Mouse (Mus musculus) spleen, postnatal 36 days (tissue): ENCODE data around the gene Gnrhr.

ENCODE experiments used
- DNase-seq, 2 experiments: peaks; one replicate each; pipeline ENCODE4 v3.0.0; 2022; ENCODE audit warnings: low spot score in 2 of 2, mixed read lengths in 1 of 2

Gene Gnrhr

DNA sequence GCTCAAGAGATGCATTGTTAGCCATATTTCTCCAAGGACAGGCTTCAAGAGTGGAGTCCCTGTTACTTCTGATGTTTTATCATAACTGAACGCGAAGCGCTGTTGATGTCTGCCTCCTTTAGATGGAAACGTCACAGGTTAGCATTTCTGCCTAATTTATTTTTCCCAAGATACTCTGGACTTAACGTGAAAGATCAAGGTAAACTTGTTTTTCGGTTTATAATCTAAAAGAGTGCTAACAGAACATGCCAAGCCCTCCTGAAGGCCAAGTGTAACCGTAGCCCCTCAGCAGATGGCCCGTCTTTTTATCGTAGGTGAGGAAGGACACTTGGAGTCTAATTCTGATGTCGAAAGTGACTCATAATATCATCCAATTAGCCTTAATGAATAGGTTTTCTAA is at the start of gene Gnrhr:
TSS of gene Gnrhr (minus strand) at position 101 of the 400 bp plus-strand sequence.
- DNase-seq = no peak

DNA sequence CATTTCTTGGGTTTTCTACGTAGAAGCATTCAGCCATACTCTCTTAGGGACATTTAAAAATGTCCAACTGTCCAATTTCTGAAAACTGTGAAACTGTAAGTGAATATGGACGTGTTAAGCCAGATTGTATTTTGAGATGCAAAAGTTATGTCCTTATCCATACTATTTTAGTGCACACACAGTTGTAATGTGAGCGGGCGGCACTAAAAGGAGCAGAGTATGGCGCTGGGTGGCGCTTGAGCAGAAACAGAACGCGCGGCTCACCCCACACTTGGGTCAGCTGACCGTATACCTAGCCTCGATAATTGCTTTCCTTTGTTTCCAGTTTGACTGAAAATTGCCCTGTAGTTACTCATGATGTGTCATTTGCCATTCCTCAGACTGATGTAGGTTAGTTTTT is 48.9 kb upstream of the Gnrhr start:
- no peak for DNase-seq

DNA sequence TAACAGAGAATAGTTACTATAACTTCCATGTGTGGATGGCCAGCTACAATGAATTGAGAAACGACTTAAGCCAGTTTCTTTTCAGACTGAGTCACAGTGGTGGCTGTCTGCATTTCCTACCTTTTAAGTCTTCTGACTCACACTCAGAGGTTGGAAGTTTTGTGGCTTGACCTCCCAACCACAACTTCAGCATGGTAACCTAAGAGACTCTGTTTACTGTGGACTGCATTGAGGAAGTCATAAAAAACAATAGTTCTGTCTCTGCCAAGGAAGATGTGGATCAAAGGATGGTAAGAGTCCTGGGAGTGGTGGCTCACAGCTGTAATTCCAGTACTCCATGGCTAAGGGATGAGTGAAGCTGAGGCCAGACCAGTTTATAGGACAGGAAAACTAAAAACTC is 47.2 kb upstream of the Gnrhr start:
- no peak for DNase-seq

DNA sequence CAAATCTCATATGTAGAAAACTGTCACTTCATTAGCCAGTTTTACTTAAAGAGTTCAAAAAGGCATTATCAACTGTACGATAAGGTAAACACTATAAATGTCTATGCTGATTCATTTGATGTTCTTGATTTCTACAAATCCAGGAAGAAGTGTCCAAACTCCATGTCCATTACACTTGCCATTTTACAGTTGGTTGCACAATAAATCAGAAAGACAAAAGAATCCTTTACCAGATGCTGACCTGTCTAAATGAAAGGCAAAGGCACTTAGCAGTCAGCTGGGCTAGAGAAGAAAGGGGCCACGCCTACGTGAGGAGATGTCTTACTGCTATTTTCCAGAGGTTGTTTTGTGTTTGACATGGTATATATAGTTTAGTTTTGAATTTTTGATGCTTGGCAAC is 46.6 kb upstream of the Gnrhr start:
- no peak for DNase-seq

DNA sequence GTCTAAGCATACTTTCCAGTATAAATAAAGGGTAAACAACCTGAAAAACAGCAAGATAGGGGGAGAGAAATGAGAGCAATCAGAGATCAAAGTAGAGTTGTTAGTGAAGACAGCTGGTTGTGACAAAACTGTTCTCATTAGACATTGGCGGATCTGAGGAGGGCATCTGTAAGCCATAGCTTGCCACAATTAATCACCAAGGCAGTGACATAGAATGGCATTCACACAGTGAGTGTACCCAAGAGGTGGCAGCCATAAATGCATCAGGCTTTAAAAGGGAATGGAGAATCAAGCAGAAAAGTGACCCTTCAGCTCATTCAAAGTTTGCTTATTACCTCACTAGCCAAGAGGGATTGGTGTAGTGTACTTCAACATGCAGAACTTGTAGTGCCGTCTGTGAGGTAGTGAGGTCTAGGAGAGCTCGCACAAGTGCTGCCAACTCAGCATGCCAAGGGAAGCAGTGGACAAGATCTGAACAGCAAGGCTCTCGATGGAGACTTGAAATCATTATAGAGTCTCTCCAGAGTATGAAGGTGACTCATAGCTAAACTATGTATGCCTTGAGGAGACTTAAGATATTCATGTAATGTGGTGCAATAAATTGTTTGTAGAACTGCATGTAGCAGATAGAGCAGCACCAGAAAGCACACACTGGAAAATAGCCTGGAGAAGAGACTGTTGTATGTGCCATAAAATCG is 29.6 kb upstream of the Gnrhr start:
- no peak for DNase-seq

DNA sequence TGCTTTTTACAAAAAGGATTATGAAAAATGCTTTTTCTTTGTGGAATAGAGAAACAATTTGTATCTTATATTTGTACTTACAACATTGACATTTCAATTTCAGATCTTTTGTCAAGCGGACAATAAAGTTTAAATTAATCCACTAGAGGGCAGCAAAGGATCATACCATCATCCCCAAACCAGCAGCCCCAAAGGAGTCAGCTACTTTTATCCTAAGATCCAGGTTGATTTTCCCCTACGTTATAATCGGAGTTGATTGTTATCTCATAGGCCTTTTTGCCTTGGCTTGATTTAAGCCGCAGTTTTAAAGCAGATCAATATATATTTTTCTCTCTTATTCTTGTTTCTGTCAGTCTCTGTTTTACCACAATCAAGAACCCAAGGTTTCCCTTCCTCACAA is 6.3 kb downstream of the Gnrhr start:
- no peak for DNase-seq

DNA sequence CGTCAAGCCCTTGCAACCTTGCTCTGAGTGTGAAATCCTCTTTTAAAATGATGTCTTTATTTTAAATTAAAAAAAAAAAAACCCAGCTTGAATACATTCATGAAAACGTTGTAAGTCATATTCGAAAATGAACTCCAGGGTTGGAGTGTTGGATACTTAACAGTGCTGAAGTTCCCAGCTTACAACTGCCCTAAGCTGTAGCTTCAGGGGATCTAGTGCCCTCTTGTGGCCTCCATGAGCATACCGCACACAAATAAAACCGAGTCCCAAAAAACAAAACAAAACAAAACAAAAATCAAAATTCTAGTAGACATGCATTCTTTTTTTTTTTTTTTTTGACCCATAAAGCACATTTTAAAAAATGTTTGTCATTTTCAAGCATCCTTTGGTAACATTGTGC is 6.9 kb downstream of the Gnrhr start:
- DNase-seq = peak; percentile 9 to 18

DNA sequence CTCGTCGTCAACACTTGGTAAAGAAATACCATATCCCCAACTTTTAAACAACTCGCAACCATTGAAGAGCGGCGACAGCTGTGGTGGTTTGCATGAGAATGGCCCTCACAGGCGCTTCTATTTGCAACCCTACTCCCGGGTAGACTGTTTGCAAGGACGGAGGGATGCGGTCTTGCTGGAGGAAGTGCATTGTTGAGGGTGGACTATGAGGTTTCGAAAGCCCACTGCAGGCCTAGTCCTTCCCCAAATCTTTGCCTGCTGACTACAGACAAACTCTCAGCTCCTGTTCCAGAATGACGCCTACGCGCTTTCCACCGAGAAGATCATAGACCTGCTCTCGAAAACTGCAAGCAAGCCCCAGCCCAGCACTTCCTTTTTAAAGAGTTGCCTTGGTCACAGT is 7.4 kb downstream of the Gnrhr start:
- DNase-seq = no peak

DNA sequence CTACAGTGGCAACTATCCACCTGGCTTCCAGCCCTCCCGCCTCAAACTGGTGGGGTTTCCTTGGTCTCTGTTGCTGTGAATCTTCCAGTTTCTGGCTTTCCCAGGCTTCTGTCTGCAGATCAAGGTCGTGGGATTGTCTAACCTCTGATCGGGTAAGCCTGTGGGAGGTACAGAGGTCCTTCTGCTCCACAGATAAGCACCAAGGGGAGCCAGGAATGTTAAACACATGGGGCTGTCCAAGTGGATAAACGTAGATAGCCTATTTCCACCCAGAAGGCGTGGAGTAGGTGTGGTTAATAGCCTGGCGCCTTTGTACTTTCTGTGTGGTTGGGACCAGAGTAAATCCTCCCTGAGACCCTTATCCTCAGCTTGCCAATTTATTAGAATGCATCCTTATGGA is 10.3 kb downstream of the Gnrhr start:
- no peak for DNase-seq

DNA sequence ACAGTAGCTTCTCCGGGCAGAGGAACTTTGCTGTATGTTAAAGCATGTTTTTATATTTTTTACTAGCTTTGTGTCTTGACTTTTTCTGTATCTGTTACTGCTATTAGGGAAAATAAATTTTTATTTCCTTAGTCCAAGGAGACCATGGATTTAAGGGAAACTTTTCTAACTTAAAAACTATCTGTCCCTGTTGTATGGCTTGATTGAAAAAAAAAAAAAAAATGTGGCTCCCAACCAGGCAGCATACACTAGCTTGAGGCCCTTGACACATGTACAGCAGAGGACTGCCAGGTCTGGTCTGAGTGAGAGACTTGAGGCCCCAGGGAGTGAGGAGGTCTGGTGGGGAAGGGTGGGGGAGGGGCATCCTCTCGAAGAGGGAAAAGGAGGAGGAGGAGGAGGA is 23.9 kb downstream of the Gnrhr start:
- DNase-seq = no peak

DNA sequence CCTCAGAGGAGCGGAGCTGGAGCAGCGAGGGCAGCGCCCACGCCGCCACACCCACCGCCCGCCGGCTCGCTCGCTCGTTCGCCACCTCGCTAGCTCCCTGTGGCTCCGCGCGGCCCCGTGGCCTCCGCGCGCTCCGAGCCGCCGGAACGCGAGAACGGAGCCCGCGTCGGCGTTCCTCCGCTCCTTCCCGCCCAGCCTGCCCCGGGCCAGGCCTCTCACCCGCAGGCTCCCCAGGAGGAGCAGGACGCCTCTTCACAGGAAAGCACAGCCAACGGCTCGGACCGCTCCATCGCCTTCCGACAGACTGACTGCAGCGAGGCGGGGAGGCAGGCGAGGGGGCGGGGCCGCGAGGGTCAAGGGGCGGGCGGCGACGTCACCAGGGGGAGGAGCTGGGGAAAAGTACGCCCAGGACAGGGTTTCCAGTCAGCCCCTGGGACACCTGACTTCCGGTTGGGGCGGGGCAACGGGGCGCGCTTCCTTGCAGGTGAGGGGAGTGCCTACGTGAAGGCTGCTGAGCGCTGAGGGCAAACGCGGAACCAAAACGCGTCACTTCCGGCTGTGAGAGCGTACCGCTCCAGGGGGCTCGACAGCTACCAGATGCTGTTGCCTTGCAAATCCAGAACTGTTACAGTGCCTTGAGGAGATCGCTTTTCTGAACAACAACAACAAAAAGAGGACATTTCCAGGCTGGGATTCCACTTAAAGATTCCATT is 25.1 kb downstream of the Gnrhr start, which contains the start of gene Uba6:
TSS of gene Uba6 (minus strand) at position 355 of the 713 bp plus-strand sequence.
- DNase-seq = peak; percentile 100

DNA sequence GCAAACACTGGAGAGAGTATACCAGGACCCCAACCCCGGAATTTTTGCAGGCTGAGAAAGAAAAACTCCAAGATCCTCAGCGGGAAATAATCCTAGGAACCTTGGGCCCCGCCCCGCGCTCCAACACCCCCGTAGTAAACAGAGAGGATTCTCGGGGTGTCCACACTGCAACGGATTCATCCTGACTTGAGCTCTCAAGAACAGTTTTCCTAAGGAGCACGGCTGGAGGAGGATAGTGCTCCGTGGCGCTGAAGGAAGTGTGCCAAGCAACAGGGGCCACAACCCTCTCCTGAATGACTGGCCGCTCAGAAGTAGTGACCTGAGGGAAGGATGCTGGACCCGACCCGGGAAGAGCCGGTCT is 25.6 kb downstream of the Gnrhr start:
- no peak for DNase-seq
